Mouse (Mus musculus): ENCODE data around the gene Dscaml1. TPM values are rescaled to one million over a fixed set of nuclear protein-coding genes. Genes with fewer than 3 reads are reported as not detected.

The Dscaml1 gene
- polyA plus RNA-seq, 1 experiment from 2014 or later: 0.05 TPM

GRCm38 (mm10) chr9:45487179-45487801 lies 60.9 kb downstream of the Dscaml1 start:
- Histone ChIP-seq H3K4me1 (replicated peaks) (no peaks in the 10 kb centered on the region), H3K36me3 (no peaks in the 10 kb centered on the region), H3K27me3 (replicated peaks) (no peaks in the 10 kb centered on the region), H3K9ac (no peak overlapping the region), H3K9me3 (replicated peaks) (no peaks in the 10 kb centered on the region), H3K27ac (ENCODE audit: poor library complexity, severe bottlenecking) (no peak overlapping the region), H3K4me2 (no peak overlapping the region), H3K4me3 (no peak overlapping the region)
- ATAC-seq (ENCODE audit: insufficient number of reproducible peaks, low FRiP score): no peak
- 77% methylated on average over 12 of the region's 12 CpGs for WGBS

DNA sequence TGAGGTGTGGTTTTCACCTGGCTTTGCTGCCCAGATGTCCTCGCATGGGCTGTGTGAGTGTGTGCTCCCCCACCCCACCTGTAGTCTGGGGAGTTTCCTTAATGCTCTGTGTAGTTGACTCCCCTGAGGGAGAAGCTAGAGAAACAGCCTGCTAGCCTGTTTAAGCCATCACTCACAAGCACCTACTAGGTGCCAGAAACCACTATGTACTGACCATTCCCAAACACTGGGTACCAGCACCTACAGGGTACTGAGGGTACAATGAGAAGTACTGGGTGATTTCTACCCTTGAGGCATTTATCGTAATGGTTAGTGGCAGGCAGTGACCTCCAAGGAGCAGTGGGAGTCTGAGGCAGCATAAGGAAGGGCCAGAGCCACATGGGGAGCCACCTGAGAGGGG lies 64.5 kb downstream of the Dscaml1 start:
- Histone ChIP-seq H3K9ac (no peak overlapping the region), H3K9me3 (replicated peaks) (no peaks in the 10 kb centered on the region), H3K27me3 (replicated peaks) (0 out of 2 replicates have a peak, but pooled peaks cover 4% of the 10 kb centered on the region), H3K4me1 (replicated peaks) (no peaks in the 10 kb centered on the region), H3K4me3 (no peak overlapping the region), H3K27ac (ENCODE audit: poor library complexity, severe bottlenecking) (no peak overlapping the region), H3K4me2 (no peak overlapping the region), H3K36me3 (no peaks in the 10 kb centered on the region)
- WGBS: 86% methylated on average over 2 of the region's 2 CpGs
- ATAC-seq (ENCODE audit: insufficient number of reproducible peaks, low FRiP score): no peak

GRCm38 (mm10) chr9:45494889-45495288 lies 68.5 kb downstream of the Dscaml1 start:
- Histone ChIP-seq H3K36me3 (no peaks in the 10 kb centered on the region), H3K4me2 (no peak overlapping the region), H3K4me1 (replicated peaks) (peaks cover 7% of the 10 kb centered on the region; the same call in 1 of the 2 replicates), H3K9me3 (replicated peaks) (no peaks in the 10 kb centered on the region), H3K27ac (ENCODE audit: poor library complexity, severe bottlenecking) (no peak overlapping the region), H3K9ac (no peak overlapping the region), H3K27me3 (replicated peaks) (peaks cover 9% of the 10 kb centered on the region), H3K4me3 (no peak overlapping the region)
- ATAC-seq (ENCODE audit: insufficient number of reproducible peaks, low FRiP score): no peak
- WGBS: 80% methylated on average over 3 of the region's 3 CpGs

DNA sequence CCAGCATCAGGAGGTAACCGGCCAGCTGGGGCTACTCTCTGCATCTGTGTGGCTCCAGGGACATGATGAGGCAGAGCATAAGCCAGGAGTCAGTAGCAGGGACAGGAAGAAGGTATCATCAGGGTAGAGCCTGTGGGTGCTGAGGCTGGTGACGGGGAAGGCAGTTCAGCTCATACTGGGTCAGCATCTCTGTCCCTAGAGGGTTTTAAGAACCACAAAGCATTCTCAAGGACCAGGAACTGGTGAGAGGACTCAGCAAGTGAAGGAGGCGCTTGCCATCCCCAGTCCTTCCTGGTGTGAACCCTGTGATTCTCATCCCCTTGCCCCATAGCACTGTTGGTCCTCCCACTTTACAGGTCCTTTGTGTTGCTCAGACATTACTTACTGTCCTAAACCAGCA lies 69.9 kb downstream of the Dscaml1 start:
- H3K4me1 ChIP-seq (replicated peaks): peaks cover 9% of the 10 kb centered on the region
- no peaks in the 10 kb centered on the region for H3K36me3 ChIP-seq
- 78% methylated on average over 3 of the region's 3 CpGs for WGBS
- H3K4me3 ChIP-seq: no peak overlapping the region
- no peak overlapping the region for H3K27ac ChIP-seq (ENCODE audit: poor library complexity, severe bottlenecking)
- H3K4me2 ChIP-seq: no peak overlapping the region
- ATAC-seq (ENCODE audit: insufficient number of reproducible peaks, low FRiP score): no peak
- no peaks in the 10 kb centered on the region for H3K9me3 ChIP-seq (replicated peaks)
- no peak overlapping the region for H3K9ac ChIP-seq
- peaks cover 9% of the 10 kb centered on the region for H3K27me3 ChIP-seq (replicated peaks)

GRCm38 (mm10) chr9:45496944-45497343 lies 70.5 kb downstream of the Dscaml1 start:
- H3K4me2 ChIP-seq: no peak overlapping the region
- H3K9me3 ChIP-seq (replicated peaks): no peaks in the 10 kb centered on the region
- H3K4me3 ChIP-seq: no peak overlapping the region
- no peak overlapping the region for H3K27ac ChIP-seq (ENCODE audit: poor library complexity, severe bottlenecking)
- 68% methylated on average over 1 of the region's 1 CpGs for WGBS
- H3K36me3 ChIP-seq: no peaks in the 10 kb centered on the region
- no peak for ATAC-seq (ENCODE audit: insufficient number of reproducible peaks, low FRiP score)
- peaks cover 15% of the 10 kb centered on the region for H3K4me1 ChIP-seq (replicated peaks)
- no peak overlapping the region for H3K9ac ChIP-seq
- H3K27me3 ChIP-seq (replicated peaks): peaks cover 13% of the 10 kb centered on the region

- no peak overlapping the region for H3K27ac ChIP-seq (ENCODE audit: poor library complexity, severe bottlenecking)
These were observed 72.8 kb downstream of the Dscaml1 start for GRCm38 (mm10) chr9:45499267-45499666.

DNA sequence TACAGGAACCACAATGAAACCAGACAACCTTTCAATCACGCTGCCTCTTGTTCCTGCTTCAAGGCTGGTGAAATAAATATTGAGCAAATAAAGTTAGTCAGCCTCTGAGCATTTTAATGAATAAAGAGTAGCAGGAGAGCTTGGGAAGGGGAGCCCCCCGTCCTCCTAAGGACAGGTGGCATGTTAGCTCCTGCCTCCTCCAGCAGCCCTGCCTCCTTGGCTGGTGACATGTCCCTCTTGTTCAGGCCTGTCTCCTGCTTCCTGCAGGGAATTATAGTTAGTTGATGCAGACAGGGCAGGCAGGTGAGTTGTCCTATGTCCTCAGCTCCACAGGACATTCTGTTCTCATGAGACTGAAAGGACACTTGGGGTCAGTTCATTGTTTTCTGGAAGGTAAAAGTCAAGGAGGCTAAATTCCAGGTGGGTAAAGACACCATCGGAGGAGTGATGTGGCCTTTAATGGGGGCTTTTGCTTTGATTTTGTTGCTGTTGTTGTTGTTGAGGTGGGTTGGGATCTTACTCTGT lies 73.7 kb downstream of the Dscaml1 start:
- no peak overlapping the region for H3K4me2 ChIP-seq
- peaks cover 10% of the 10 kb centered on the region for H3K27me3 ChIP-seq (replicated peaks)
- H3K27ac ChIP-seq (ENCODE audit: poor library complexity, severe bottlenecking): no peak overlapping the region
- H3K9me3 ChIP-seq (replicated peaks): no peaks in the 10 kb centered on the region
- 81% methylated on average over 3 of the region's 3 CpGs for WGBS
- no peak overlapping the region for H3K9ac ChIP-seq
- H3K4me1 ChIP-seq (replicated peaks): peaks cover 36% of the 10 kb centered on the region
- no peaks in the 10 kb centered on the region for H3K36me3 ChIP-seq
- no peak overlapping the region for H3K4me3 ChIP-seq
- no peak for ATAC-seq (ENCODE audit: insufficient number of reproducible peaks, low FRiP score)

More at GRCm38 (mm10) chr9:45499267-45499666, 72.8 kb downstream of the Dscaml1 start:
- Histone ChIP-seq H3K4me2 (no peak overlapping the region), H3K36me3 (no peaks in the 10 kb centered on the region), H3K4me1 (replicated peaks) (peaks cover 27% of the 10 kb centered on the region), H3K9ac (no peak overlapping the region), H3K4me3 (no peak overlapping the region), H3K9me3 (replicated peaks) (no peaks in the 10 kb centered on the region), H3K27me3 (replicated peaks) (peaks cover 10% of the 10 kb centered on the region)
- WGBS: 35% methylated on average over 10 of the region's 10 CpGs
- no peak for ATAC-seq (ENCODE audit: insufficient number of reproducible peaks, low FRiP score)

DNA sequence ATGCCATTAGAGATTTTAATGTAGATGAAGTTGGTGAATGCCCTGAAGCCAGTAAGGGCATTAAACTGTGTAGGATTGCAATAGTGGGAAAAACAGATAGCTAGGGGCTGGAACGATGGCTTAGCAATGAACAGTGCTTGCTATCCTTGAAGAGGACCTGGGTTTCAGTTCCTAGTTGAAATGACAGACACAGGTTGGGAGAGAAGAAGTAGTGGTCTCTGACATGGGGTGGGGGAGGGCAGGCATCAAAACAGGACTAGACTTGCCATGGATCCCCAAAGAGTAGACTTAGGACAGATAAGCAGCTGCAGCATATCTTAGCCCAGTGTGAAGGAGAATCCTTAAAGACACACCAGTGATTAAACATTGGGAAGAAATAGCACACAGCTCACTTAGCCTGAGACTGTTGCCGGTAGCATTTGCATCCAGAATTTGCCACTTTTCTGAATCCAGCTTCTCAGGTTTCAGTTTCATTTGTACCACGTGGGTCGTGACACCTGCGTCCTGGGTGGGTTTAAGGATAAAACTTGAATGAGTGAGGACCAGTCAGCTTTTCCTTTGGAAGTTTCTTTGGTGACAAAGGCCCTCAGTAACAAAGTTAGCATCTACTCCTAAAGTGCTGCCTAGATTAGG lies 75.0 kb downstream of the Dscaml1 start:
- H3K27me3 ChIP-seq (replicated peaks): peaks cover 7% of the 10 kb centered on the region
- H3K4me3 ChIP-seq: no peak overlapping the region
- no peak overlapping the region for H3K9ac ChIP-seq
- no peak overlapping the region for H3K27ac ChIP-seq (ENCODE audit: poor library complexity, severe bottlenecking)
- no peak for ATAC-seq (ENCODE audit: insufficient number of reproducible peaks, low FRiP score)
- H3K4me2 ChIP-seq: 0 out of 2 replicates have a peak overlapping the region, but pooled peaks have one; percentile 19
- no peaks in the 10 kb centered on the region for H3K9me3 ChIP-seq (replicated peaks)
- H3K36me3 ChIP-seq: no peaks in the 10 kb centered on the region
- WGBS: 71% methylated on average over 5 of the region's 5 CpGs
- H3K4me1 ChIP-seq (replicated peaks): peaks cover 47% of the 10 kb centered on the region

- ATAC-seq (ENCODE audit: insufficient number of reproducible peaks, low FRiP score): no peak
- Histone ChIP-seq H3K9ac (no peak overlapping the region), H3K4me2 (peak overlapping the region; percentile 19; the same call in 1 of the 2 replicates), H3K27me3 (replicated peaks) (peaks cover 5% of the 10 kb centered on the region; the same call in 1 of the 2 replicates), H3K4me3 (no peak overlapping the region), H3K36me3 (no peaks in the 10 kb centered on the region), H3K9me3 (replicated peaks) (no peaks in the 10 kb centered on the region), H3K4me1 (replicated peaks) (peaks cover 47% of the 10 kb centered on the region), H3K27ac (ENCODE audit: poor library complexity, severe bottlenecking) (peak overlapping the region; percentile 10; the same call in 1 of the 2 replicates)
- 24% methylated on average over 14 of the region's 14 CpGs for WGBS
These were observed 75.7 kb downstream of the Dscaml1 start for GRCm38 (mm10) chr9:45501963-45502641.

DNA sequence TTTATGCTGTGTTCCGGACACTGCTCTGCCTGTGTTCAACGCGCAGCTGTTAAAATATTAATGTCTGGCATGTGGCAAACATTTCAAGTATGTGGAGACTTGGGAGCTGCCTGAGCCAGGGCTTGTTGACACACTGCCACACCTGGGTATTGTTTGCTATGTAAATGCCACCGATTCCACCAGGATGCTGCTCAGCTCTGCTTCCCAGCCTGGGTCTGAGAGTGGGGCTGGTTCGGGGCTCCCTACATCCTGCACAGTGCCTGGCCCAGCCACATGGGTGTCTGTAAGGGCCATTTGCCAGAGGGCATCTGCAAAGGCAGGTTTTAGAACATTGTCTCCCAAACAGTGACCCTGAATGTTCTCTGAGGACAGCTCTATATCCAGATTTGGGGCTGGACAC lies 78.5 kb downstream of the Dscaml1 start:
- no peak overlapping the region for H3K4me2 ChIP-seq
- ATAC-seq (ENCODE audit: insufficient number of reproducible peaks, low FRiP score): no peak; the same call in 1 of the 2 replicates
- WGBS: 30% methylated on average over 5 of the region's 5 CpGs
- no peak overlapping the region for H3K4me3 ChIP-seq
- H3K9me3 ChIP-seq (replicated peaks): no peaks in the 10 kb centered on the region
- H3K36me3 ChIP-seq: no peaks in the 10 kb centered on the region
- peak overlapping the region; percentile 35; the same call in 1 of the 2 replicates for H3K9ac ChIP-seq
- H3K27ac ChIP-seq (ENCODE audit: poor library complexity, severe bottlenecking): peak overlapping the region; percentile 53
- 0 out of 2 replicates have a peak, but pooled peaks cover 5% of the 10 kb centered on the region for H3K27me3 ChIP-seq (replicated peaks)
- H3K4me1 ChIP-seq (replicated peaks): peaks cover 52% of the 10 kb centered on the region

GRCm38 (mm10) chr9:45505487-45505939 lies 79.1 kb downstream of the Dscaml1 start:
- H3K9ac ChIP-seq: no peak overlapping the region; the same call in 1 of the 2 replicates
- no peak overlapping the region for H3K27ac ChIP-seq (ENCODE audit: poor library complexity, severe bottlenecking)
- no peaks in the 10 kb centered on the region for H3K36me3 ChIP-seq
- H3K4me1 ChIP-seq (replicated peaks): peaks cover 52% of the 10 kb centered on the region
- H3K27me3 ChIP-seq (replicated peaks): 0 out of 2 replicates have a peak, but pooled peaks cover 5% of the 10 kb centered on the region
- H3K4me2 ChIP-seq: peak overlapping the region; percentile 4; the same call in 1 of the 2 replicates
- peak; percentile 81 for ATAC-seq (ENCODE audit: insufficient number of reproducible peaks, low FRiP score)
- WGBS: 25% methylated on average over 4 of the region's 4 CpGs
- no peaks in the 10 kb centered on the region for H3K9me3 ChIP-seq (replicated peaks)
- H3K4me3 ChIP-seq: no peak overlapping the region
